Mouse (Mus musculus) heart, adult 11 months (tissue): ENCODE measurements around the gene Smyd5.
"Not testable (repeated sequence)": the region's sequence is repeated elsewhere in the genome, so short reads cannot be mapped to it uniquely, and the experiment has no call there.

ENCODE experiments used
- DNase-seq: peaks from one replicate; pipeline ENCODE4 v3.0.0; 2022

The Smyd5 gene

DNA sequence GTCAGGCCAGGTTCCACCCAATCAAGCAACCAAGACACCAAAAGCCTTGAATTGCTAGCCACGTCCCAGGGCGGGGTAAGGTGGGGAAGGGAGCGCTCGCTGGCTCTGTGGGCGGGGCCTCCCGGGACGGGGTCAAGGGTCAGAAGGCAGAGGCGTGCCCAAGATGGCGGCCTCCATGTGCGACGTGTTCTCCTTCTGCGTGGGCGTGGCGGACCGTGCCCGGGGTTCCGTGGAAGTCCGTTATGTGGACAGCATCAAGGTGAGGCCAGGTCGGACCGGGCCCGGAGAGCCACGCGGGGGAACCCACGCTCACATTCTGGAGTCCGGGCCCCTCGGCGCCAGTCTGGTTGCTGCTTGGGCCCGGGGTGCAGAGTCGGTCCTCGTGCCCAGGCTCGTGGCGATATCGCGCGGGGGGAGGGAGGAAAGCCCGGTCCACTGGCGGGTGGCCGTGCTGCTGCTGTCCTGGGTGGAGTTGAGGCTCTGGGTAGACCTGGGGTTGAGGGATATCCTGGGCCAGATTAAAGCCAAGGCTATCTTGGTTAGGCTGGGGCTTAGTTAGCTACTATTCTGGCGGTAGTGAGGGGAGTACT is at the start of gene Smyd5:
Gene Smyd5, plus strand, starts transcription at position 148 of the 590 bp plus-strand sequence.
- peak; percentile 97 for DNase-seq

DNA sequence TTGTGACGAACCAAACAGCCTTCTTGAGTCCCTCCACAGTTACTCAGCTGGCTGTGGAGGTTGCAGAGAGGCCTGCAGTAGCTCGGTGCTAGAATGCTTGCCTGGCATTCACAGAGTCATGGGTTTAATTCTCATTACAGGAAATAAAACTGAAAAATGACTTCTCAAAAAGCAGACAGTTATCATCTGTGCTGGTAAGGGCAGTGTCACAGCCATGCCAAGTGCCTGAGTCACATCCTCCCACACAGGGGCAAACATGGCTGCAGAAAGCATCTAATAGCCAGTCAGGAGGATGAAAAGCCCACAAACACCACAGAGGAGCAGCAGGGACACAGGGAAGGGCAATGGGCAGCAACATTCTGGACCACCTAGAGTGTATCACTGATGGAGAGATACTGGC is 49.0 kb upstream of the Smyd5 start:
- no peak for DNase-seq

DNA sequence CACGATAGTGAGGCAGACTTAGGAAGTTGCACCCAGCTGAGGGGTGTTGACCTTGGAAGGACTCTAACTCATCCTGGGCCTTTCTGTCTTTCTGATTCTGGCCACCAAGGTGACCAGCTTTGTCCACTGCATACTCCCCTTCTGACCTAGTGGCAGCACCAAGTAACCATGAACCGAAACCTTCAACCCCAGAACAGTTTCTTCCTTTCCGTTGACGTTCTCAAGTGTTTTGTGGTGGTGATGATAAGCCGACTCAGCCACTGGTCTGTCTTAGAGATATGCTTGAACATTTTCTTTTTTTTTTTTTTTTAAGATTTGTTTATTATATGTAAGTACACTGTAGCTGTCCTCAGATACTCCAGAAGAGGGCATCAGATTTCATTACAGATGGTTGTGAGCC is 43.2 kb upstream of the Smyd5 start:
- no peak for DNase-seq

DNA sequence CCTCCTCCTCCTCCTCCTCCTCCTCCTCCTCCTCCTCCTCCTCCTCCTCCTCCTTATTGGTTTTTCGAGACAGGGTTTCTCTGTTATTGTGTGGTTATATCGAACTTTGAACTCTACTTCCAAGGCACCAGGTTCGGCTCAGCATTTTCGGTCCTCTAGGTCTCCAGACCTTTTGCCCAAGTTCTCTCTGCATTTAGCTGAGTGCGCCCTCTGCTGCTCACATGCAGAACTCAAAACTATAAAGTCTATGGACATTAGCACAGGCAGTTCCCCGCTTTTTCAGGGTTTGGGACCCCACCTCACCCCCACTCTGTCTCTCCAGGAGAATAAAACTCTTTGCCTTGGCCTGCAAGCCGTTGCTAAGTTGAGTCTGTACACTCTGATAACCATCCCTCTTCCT is 40.0 kb upstream of the Smyd5 start:
- DNase-seq, result no peak

DNA sequence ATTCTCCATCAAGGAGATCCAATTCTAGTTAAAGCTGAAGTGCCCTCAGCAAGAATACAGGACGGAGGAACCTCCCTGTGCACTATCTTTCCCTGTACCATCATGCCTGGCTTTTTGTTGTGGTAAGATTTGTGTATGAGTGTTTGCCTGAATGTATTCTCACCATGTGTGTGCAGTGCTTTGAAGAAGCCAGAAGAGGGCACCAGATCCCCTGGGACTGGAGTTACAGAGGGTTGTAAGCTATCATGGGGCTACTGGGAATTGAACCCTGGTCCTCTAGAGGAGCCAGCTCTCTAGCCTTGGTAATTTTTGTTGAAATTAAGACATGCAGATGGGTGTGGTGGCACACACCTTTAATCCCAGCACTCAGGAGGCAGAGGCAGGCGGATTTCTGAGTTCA is 36.4 kb upstream of the Smyd5 start:
- no peak for DNase-seq

DNA sequence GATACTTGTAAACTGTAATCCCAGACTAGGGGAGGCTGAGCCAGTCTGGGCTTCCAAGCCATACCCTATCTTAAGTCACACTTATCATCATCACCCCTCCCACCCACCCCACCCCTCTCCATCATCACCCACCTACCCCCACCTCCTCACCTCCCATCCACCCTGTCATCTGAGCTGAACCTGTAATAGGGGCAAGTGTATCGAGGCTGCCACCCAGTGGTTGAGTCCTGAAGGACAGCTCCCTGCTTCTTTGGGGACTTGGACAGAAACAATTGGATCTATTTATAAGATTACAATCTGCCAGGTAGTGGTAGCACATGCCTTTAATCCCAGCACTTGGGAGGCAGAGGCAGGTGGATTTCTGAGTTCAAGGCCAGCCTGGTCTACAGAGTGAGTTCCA is 34.6 kb upstream of the Smyd5 start:
- DNase-seq, result no peak

DNA sequence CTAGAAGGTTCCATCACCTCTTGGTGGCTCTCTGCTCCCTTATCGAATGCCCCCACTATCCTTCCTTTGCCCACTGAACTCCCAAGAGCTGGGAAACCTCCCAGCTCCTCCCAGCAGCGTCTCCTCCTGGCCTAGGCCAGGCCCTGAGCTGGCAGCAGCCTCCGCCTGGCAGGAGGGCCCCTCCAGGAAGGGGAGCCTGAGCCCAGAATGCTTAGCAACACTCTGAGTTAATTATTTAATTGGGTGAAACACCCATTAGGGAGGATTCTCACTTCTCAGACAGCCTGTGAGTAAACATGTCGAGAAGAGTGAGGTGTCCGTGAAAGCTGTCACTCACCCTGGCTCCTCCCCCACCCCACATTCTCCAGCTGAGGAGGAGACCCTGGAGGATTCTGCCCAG is 32.1 kb upstream of the Smyd5 start:
- no peak for DNase-seq

DNA sequence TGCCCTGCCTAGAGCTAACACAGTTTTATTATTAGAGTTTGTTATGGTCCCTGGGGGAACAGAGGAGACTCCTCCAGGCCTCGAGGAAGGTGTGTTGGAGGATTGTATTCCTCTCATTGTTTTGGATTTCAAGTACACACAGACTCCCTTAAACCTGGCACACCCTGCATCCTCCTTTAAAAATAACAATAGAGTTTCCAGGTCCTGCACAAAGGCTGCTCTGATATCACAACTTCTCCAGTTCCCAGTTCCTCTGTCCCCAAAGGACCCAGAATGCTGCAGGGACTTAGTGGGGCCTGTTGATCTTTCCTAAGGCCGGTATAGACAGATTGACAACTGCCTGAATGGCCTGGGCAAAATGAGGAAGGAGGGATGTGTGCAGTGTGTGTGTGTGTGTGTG is 29.2 kb upstream of the Smyd5 start:
- DNase-seq, result peak; percentile 98

DNA sequence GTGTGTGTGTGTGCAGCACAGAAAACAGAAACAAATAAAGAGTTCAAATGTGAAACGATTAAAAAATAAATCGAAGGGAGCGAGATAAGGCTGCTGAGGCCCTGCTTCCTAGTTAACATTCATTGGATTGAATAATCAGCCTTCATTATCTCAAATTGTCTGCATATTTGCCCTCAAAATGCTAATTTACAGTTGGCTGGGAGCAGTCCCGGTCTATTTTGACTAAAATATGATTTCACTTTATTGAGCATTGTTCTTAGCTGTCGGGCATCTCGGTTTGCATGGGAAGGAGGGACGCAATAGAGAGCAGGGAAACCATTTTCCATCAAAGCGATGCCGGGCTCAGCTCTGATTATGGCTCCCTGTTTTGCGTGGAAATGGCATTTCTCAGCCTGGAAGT is 28.8 kb upstream of the Smyd5 start:
- DNase-seq, result no peak

DNA sequence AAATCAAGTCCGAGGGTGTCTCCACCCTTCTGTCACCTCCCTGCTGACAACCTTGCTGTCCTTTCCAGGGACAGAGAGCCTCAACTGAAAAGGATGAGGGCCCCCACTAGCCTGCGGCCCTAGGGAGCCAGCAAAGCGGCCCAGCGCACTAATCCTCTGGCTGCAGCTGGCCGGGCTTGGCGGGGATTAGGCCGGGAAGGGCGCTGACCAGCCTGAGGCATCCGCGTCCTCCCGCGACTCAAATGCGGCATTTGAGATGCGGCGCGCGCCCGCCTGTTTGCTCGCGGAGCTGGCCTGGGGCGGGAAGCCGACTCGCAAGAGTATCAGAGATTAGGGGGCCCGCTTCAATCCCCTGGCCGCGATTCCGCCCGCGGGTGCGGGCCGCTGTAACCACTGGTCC is 22.8 kb upstream of the Smyd5 start:
- no peak for DNase-seq

DNA sequence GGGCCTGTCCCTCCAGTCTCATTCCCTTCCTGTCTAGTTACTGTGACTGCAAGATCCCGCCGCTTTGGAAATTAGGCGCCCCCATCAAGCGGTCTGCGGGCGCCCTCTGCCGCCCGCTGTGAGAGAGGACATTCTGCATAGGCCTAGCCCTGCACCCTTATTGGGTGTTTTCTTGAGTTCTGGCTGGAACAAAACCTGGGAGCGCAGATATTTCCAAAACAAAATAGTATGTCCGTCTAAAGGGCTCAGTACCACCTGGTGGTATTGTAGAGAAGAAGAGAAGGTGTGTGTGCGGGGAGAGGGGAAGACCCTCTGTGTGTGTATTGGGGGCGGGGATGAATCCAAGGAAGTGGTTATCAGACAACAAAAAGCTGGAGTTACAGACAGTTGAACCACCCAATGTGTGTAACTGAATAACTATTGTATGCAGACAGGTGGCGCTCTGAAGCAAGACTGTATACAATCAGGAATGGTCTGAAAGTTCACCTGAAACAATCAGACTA is 21.0 kb upstream of the Smyd5 start:
- peak; percentile 95 for DNase-seq

DNA sequence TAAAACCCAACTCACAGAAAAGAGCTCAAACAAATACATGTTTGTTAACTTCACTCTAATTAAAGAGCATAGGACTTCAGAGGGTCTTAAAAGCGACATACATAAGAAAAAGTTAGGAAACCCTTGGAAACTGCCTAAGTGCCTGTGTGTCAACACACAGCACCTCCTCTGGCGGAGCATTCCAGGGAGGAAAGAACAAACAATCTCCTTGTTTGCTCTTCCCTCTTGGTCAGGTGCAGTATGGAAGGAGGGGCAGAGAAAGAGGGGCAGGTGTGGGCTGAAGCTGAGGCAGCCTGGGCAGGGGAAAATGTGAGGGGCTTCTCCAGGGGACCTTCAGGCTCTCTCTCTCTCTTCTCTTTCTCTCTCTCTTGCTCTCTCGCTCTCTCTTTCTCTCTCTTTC is 16.0 kb upstream of the Smyd5 start:
- no peak for DNase-seq

DNA sequence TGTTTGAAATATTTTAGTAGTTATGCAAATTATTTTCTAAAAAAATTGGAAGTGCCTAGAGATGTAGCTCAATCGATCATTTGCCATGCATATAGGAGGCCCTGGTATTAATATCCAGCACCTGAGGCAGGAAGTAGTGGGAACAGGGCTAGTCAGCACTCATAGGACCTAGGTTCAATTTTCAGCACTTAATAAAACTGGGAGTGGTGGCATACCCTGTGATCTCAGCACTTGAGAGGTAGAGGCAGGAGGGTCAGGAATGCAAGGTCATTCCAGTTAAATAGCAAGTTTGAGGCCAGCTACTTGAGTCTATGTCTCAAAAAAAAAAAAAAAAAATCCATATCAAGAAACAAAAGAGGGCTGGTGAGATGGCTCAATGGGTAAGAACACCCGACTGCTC is 12.6 kb upstream of the Smyd5 start:
- DNase-seq, result no peak

DNA sequence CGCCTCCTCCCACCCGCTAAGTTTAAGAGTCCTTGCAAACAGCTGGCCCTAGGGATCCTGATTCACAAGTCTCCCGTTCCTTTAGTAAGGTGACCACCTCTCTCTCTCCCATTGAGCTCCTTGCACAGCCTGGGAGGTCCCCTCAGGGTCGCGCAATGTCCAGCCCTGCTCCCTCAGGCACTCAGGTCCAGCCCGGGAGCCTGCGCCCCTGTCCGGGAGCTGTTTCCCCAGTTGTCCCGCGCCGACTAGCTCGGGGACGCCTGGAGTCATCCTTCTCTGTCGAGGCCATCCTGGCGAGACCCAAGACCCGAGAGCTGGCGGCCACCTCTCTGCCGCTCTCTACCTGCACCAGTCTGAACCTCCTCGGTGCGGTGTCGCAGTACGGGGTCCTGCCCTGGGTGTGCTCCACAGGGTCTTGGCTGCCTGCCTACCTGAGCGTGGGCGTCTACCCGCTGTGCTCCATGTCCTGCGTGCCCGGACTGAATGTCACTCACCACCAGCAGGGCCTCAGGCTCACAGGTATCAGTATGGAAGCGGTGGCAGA is 7.9 kb upstream of the Smyd5 start, which contains the start of gene Noto:
Gene Noto, plus strand, starts transcription at position 51 of the 544 bp plus-strand sequence.
- no peak for DNase-seq

DNA sequence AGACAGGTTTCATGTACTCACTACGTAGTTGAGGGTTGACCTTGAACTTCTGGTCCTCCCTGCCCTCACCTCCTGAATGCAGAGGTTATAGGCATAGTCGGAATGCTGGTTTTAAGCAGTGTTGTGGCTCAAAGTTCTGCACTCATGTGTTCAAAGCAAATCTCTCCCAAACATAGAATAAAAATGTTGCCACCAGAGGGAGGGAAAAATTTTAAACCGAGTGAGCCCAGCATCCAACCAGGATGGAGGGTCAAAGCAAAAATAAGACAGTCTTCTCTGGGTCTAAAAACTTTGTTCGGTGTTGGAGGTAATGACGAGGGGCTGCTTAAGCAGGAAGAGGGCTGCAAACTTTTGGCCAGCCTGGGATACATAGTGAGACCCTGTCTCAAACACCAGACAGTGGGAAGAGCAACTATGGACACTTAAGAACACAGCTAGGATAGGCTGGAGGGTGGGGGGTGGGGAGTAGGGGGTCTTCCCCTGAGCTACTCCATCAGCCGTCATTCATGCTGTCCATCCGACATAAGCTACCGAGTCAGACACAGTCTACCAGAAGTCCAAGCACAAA is 431 bp upstream of the Smyd5 start:
- no peak for DNase-seq

DNA sequence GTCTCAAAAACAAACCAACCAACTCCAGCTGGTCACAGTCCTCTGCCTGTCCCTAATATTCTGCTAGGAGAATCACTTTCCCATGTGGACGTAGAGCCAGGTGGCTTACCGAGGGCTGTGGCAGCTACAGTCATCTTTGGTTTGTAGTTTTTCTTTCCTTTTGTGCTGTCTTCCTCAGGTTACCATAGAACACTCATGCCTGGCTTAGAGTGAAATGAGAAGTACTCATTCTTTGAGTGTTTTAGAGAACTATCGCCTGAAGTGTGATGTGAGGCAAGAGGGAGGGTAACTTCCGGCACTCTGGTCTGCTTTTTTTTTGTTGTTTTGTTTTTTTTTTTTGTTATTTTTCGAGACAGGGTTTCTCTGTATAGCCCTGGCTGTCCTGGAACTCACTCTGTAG is 2.1 kb downstream of the Smyd5 start:
- DNase-seq, result no peak

DNA sequence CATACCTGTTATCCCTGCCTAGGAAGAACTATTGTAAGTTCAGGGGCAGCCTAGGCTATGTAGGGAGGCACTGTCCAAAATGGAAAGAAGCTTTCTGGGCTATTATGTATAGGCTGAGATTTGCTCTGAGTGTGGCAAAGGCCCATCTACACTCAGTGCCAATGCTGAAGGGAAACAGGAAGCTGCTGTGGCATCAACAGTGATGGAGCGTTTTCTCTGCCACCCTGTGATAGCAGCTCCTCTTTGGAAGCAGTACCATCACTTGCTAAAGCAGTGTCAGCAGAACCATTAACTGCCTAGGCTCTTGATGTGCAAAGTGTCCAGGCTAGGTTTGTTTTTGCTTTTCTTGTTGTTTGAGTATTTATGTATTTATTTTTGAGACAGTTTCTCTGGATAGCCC is 4.4 kb downstream of the Smyd5 start:
- DNase-seq, result no peak

DNA sequence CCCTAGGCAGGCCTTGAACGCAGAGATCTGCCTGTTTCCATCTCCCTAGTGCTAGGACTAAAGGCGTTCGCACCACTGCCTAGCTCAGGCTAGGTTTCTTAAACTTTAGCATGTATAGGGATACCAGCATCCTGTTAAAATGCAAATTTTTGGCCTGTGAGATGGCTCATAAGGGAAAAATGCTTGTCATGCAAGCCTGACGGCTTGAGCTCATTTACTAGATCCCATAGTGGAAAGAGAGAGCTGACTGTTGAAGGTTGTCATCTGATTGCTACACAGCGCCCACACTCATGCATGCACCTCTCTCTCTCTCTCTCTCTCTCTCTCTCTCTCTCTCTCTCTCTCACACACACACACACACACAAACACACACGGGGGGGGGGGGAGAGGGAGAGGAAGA is 4.8 kb downstream of the Smyd5 start:
- DNase-seq, result no peak

DNA sequence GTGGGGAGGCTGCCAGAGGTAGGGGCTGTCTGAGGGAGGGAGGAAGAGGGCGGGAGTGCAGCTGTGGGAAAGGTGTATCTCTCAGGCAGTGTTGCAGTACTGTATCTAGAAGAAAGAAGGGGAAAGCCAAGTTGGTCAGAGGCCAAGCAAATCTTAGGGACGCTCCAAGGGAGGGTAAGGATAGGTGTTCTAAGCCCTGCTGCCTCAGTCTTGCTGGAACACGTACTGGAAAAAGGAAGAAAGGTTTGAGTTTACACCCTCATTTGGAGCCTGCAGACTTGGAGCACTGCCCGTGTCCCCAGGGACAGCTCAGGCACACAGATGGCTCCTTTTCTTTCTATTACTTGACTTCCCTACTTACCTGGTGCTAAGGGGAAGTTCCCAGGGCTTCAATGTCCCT is 9.4 kb downstream of the Smyd5 start:
- DNase-seq, result no peak

DNA sequence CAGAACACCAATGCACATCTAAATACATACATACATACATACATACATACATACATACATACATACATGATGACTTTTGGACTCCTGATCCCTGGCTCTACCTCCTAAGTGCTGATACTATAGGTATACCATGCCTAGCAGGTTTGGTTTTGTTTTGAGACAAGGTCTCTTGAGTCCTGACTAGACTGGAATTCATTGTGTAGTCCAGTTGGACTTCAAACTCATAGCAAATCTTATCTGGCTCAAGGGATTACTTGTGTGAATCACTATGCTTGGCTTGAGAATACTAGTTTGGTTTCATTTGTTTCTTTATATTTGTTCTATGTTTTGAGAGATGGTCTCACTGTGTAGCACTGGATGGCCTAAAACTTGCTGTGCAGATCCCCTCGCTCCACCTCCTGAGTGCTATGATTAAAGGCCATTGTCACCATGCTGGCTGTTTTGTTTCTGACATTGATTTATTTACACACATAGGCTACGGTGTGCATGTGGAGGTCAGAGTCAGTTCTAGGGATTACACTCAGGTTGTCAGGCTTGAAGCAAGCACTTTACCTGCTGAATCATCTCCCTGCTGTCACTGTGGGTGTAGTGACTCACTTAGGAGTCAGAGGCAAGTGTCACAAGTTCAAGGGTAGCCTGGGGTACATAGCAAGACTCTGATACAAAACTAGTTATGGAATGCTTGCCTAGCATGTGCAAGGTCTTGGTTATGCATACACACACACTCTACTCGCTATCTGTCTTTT is 11.9 kb downstream of the Smyd5 start:
- DNase-seq, result no peak

DNA sequence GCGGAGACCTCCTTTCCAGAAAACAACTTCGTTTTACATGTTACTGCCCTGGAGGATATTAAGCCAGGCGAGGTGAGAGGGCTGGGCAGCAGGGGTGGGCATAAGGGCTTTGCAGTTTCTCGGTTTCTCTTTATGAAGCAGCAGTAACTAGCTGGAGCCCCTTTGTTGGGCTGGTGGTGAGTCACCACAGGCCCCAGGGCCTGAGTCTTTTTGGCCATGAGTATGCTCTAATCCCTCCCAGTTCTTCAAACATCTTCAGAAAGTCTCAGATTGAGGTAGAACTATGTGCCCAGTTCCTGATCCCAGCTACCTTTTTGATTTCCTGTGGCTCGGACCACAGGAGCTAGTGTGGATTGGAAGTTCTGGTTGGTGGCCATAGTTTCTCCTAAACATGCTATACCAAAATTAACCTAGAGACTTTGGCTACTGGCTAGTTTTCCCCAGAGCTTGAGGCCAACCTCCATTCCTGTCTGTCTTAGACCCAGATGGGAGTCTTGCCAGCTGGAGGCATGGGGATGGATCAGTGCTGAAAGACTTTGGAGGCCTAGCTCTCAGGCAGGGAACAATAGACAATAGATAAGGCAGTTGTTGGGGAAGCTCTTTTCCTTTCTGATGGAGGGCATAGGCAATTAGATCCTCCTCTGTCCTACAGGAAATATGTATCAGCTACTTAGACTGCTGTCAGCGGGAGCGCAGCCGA is 12.6 kb downstream of the Smyd5 start:
- DNase-seq, result no peak

DNA sequence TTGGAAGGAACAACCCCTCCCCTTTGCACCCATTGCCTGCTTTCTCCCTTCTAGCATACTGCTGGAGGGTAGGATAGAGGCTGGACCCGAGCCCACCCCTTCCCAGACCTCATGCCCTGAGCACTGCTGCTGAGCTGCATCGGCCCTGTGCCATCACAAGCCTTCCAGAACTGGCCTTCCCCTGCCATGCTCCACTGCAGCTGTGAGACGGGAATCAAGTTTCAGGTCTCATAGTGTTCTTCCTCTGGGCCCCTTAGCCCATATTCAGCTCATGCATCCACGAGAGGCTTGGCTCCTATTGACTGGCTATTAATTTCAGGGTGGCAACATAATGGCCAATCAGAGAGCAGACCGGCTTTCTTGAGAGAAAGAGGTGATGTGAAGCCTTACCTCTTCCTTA is 13.5 kb downstream of the Smyd5 start:
- DNase-seq, result no peak

DNA sequence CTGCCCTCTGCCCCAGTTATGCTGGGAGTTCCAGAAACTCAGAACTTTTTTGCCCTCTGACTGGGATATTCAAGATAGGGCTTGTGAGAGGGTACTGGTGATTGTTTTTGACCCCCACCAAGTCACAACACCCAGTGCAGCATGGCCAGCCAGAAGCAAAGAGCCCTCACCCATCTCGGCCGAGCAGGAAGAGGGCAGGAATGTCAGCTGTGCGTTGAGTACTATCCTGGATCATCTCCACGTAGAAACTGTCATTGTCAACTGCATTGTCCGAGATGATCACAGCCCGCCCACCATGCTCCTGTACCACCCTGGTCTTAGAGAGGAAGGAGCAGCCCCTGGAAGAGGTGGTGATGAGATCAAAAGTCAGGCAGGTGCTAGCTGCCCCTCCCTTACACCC is 15.6 kb downstream of the Smyd5 start:
- peak; percentile 71 for DNase-seq

DNA sequence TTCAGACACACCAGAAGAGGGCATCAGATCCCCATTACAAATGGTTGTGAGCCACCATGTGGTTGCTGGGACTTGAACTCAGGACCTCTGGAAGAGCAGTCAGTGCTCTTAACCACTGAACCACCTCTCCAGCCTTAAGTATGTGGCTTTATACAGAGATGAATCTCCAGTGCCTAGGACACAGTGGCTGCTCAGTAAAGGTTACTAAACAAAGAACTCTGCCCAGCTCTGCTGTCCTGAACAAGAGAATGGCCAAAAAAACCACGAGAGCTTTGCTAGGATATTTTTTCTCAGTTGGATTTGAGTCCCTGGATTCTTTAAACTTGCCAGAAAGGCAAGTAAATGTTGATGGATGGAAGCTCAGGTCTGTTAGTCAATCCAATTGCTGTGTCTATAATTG is 18.4 kb downstream of the Smyd5 start:
- not testable (repeated sequence) for DNase-seq
